Mouse (Mus musculus) WW6 (cell line): ENCODE results near the gene Sgsm2.
A peak's percentile ranks its signal among the peaks of the same experiment; 100 is the strongest.

Experiments used
- DNase-seq: peaks from one replicate; pipeline ENCODE4 v3.0.0-alpha.2; 2013; ENCODE audit warnings: low read depth, low spot score

The Sgsm2 gene

DNA sequence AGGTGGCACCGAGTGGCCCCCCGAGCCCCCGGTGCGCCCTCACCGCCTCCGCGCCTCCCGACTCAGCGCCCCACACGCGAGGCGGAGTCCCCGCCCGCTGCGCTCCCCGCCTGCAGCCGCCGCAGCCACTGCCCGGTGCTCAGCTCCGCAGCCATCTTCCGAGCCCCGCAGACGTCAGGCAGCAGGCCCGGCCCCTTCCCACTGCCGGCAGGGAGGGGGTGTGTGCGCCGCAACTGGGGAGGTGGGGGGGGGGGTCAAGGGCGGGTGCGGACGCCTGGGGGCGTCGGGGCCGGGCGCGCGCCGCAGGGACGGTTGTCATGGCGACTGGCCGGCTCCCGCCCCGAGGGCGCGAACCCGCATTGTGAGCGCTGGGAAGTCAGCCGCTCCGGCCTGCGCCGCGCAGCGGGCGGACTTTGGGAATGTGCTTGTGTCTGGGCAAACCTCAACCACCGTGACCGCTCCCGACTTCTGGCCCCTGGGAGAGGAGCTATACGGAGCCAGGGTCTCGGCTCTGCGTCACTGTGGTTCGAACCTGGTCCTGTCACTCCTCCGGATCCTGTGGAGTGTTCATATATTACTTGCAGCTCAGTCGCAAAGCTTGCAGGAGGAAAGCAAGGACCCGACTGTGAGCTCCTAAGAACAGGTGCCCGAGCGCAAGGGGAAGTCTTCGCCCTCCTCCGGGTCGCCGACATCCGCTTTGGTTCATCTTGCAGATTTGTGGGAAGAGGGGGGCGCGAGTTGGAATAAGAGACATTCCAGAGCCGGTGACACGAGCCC is at the start of gene Sgsm2:
Gene Sgsm2, minus strand, starts transcription at position 160 of the 777 bp plus-strand sequence.
- DNase-seq: peak; percentile 76

DNA sequence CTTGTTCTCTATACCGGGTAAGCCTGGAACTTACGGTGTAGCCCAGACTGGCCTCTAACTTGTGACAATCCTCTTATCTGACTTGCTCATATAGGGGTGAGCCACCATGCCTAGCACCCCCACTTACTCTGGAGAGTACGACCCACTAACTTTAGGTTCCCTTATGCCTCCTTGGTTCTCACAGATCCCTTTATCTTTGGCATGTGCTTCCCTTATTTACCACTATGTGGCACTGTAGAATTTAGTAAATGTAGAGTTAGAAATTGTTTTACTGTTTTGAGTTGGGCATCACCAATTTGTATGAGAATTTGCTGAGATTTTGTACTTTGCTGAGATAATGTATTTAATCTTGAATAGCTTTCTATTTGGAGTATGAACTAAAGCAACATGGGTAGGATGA is 49.5 kb upstream of the Sgsm2 start:
- DNase-seq: no peak

DNA sequence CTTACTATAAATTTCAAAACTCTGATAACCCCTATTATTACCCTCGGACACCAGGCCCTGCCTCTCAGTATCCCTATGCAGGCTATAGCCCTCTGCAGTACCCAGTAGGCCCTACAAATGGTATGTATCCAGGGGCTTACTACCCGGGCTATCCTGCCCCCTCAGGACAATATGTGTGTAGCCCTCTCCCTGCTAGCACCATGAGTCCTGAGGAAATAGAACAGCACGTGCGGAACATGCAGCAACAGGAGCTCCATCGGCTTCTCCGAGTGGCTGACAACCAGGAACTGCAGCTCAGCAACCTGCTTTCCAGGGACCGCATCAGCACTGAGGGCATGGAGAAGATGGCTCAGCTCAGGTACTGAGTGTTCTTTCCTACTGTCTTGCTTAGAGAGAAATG is 33.5 kb upstream of the Sgsm2 start:
- DNase-seq: no peak

DNA sequence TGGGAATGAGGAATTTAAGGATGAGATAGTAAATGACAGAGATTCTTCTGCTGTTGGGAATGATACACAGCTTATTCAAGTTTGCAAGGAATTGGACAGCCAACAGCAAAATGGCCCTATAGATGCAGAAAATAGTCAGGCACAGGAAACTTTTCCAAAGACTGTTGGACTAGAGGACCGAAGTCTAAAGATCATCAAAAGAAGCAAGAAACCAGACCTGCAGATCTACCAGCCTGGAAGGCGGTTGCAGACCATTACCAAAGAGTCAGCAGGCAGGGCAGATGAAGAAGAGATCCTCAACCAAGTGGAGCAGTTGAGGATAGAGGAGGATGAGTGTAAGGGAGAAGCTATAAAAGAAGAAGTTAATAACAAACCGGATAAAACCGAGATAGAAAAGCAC is 32.3 kb upstream of the Sgsm2 start:
- DNase-seq: no peak

DNA sequence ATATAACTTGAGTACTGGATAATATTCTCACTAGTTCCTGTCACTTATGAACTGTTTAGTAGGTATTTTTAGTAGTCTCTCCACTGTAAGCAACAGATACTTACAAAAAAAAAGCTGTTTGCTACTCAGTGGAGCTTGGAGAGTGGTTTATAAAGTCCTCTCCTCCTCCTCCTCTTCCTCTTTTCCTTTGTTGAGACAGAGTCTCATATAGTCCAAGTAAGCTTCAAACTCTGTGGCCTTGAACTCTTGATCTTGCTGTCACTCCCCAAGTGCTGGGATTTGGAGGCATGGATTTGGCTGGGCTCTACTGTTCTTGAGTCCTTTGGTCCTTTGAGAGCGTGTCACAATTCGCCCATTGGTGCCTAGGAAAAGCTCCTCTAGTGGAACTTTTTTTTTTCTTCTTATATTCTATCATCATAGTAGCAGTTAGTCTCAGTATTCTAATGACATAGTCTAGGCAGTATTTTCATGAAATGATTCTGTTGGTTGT is 30.4 kb upstream of the Sgsm2 start:
- no peak for DNase-seq

DNA sequence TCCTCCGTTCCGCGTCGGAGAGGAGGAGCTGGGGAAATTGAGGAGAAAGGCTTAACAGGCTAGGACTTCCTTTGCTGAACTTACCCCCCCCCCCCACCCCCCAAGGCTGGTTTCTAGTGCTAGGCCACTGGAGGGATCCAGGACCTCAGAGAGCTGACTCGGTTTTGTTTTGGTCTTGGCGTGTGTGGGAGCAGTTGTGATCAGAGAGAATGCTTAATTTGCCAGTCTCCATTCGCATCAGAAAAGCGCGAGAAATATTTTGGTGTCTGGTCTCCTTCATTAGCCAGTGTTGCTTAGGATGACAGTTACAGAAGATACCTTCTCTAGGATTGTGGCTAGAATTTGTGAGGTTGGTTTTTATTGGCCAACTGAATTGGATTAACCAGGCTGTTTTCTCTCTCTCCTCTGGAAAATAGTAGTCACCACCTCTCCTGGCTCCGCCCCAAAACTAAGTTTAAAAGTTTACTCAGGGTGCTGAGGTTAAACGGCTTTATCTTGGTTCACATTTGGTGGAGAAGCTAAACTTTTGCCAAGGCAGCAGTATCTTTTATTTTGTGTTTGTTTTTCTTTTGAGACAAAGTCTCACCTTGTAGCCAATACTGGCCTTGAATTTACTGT is 29.6 kb upstream of the Sgsm2 start:
- DNase-seq: no peak

DNA sequence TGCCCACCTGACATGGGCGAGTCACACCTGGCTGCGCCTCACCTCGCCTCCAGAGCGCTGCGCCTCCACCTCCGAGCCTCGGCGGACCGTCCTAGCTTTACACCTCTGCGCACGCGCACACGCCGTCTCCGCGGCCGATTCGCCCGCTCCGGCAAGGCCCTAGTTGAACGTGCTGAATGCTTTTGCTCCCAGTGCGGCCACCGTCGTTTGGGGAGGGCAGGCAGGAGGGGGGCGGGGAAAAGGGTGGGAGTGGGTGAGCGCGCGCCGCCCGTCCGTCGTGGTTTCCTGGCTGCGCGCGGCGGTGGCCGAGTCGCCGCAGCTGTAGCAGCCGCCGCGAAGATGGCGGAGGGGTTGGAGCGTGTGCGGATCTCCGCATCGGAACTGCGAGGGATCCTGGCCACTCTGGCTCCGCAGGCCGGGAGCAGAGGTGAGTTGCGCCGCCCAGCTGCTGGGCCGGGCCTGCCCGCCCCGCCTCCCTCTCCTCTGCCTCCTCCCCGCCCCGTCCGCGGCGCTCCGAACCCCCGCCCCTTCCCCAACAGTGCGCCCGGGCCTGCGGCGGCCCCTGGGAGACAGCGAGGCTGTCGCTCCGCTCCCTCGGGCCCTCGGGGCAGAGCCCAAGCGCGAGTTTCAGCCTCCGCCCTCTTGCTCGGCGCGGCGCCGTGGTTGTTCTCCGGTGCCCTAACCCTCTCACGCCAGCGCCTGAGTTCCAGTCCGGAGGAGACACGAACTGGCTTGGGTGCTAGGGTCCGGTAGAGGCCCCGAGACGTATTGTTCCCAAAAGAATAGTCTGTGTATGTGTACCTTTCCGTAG is 28.9 kb upstream of the Sgsm2 start, which contains the start of the genes Smg6 and Srr:
Gene Smg6, plus strand, starts transcription at position 247 of the 811 bp plus-strand sequence.
Gene Srr, minus strand, starts transcription at position 372 of the 811 bp plus-strand sequence.
- peak; percentile 98 for DNase-seq

DNA sequence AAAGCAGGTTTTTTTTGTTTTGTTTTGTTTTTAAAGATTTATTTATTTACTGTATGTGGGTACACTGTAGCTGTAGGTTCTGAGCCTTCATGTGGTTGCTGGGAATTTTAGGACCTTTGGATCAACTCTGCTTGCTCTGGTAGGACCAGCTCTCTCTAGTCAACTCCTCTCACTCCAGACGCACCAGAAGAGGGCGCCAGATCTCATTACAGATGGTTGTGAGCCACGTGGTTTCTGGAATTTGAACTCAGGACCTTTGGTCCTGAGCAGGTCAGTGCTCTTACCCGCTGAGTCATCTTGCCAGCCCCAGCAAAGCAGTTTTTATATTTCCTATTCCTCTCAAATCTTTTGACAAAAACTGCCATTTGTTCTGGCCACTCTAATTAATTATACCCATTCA is 27.3 kb upstream of the Sgsm2 start:
- DNase-seq: no peak

DNA sequence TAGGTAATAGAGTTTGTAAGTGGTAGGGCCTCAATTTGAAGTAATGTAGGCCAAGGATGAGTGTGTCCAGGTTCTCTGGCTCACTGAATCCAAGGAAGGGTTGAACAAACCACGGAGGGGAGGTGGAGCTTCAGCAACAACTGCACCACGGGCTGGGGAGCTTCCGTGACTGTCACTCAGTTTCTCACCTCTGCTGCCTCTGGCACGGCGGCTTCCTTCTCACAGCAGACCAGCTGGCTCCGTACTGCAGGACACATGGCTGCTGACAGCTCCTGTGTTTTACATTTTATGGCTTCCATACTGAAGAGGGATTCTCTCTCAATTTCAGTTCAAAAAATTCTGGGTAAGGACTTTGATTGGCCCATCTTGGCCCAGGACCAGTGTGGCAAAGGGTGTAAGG is 22.4 kb upstream of the Sgsm2 start:
- DNase-seq: no peak

DNA sequence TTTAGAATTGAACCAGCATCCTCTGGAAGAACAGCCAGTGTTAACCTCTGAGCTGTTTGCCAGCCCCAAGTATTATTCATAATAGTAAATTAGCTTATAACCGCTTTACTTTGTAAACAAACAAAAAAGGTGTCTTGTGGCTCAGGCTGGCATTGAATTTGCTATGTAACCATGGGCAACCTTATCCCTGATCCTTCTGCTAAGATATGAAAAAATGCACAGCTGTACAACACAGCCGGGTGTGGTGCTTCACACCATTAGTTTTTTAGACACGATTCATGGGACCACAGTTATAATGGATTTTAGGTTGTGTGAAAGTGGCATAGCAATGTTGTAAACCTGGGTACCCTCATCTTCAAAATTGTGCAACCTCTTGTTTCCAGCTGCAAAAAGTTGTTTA is 15.6 kb upstream of the Sgsm2 start:
- no peak for DNase-seq

DNA sequence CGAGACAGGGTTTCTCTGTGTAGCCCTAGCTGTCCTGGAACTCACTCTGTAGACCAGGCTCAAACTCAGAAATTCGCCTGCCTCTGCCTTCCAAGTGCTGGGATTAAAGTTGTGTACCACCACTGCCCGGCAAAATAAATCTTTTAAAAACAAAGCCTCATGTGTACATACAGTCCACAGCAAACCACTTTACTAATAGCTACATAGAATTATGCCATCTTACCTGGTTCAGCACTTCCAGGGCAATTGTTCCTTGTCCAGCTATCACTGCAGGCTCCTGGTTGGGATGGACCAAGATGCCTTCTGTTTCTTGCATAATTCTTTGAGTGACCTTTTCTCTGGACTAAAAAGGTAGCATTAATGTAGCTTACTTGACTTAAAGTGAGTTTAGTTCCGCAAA is 13.1 kb upstream of the Sgsm2 start:
- DNase-seq: no peak

DNA sequence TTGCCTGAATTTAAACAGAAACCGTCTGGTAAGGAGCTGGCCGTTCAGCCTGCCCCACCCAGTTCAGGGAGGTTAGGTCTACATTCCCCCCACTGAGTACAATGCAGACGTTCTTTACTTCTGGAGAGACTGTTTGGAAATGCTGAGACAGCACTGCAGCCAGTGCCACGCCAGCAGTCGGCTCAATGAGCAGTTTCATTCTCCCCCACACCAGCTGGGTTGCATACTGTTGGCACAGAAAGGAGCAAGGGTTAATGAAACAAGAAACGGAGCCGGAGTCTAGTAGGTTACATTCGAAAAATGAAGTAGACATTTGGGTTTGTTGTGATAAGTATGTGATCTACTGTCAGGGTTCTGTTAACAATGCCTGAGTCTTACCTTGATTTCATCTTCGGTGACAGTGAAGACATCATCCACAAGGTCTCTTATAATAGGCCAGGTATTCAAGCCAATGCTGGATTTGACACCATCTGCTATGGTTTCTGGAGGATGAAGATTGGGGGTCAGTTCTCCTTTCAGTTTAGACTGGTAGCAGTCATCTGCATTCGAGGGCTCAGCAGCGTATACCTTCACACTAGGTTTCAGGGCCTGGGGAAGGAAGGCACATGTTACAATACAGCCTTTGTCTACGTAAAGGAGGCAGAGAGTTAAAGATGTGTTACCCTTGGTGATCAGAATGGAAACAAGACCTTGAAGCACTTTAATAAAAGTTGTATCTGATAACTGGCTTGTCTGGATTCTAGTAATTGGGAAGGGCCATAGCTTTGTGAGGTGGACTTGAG is 11.9 kb upstream of the Sgsm2 start:
- DNase-seq: no peak

DNA sequence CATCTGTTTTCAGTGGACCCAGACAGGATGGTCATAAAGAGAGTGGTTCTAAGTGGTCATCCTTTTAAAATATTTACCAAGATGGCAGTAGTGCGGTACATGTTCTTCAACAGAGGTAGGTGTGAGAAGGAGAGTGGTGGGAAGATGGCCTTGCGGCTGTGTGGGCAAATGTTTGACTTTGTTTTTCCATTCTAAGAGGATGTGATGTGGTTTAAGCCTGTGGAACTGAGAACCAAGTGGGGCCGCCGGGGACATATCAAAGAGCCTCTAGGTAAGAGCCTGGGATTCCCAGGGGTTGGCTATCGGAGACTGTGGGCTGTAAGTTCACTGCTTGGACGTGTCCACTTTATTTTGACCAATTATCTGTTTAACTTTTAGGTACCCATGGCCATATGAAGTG is 11.0 kb upstream of the Sgsm2 start:
- no peak for DNase-seq

DNA sequence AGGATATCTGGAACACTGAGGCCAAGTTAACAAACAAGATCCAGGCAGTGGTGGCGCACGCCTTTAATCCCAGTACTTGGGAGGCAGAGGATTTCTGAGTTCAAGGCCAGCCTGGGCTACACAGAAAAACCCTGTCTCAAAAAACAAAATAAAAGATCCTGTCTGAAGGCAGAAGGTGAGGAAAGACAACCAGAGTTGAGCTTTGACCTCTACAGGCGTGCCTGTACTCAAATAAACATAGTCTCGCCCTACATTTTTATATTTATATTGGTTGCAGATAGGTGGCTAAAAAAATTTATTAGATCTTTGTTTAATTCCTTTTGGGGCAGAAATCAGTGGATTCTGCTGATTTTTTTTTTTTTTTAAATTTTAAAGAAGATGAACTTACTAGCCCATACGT is 5.6 kb upstream of the Sgsm2 start:
- DNase-seq: no peak

DNA sequence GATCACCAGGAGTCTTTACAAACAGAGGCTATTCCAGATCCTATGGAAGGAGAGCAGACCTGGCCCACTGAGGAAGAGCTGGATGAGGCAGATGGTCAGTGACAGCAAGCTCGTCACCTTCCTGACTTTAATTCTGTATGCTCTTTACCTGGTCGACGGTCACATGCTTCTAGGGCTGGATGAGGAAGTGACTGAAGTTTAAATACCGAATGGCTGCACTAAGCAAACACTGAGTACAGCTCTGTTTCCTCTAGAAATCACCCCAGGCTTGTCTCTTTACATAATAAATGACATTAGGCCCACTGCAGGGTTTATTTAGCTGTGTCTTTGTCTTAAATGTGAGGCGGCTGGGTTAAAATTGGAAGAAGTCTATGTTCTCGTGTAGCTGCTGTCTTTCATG is 4.7 kb upstream of the Sgsm2 start:
- no peak for DNase-seq

DNA sequence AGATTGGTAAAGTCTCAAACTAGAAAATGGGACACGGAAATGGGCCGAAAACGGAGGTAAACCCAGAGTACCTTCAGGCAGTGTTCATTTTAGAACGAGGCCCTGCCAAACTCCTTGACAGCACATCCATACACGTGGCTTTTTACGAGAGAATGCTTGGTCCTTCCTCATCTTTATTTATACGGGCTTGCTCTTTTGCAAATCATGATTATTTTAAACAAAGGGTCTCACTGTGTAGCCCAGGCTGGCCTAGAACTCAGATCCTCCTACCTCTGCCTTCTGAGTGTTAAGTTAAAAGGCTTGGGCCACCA is 1.6 kb upstream of the Sgsm2 start:
- no peak for DNase-seq

DNA sequence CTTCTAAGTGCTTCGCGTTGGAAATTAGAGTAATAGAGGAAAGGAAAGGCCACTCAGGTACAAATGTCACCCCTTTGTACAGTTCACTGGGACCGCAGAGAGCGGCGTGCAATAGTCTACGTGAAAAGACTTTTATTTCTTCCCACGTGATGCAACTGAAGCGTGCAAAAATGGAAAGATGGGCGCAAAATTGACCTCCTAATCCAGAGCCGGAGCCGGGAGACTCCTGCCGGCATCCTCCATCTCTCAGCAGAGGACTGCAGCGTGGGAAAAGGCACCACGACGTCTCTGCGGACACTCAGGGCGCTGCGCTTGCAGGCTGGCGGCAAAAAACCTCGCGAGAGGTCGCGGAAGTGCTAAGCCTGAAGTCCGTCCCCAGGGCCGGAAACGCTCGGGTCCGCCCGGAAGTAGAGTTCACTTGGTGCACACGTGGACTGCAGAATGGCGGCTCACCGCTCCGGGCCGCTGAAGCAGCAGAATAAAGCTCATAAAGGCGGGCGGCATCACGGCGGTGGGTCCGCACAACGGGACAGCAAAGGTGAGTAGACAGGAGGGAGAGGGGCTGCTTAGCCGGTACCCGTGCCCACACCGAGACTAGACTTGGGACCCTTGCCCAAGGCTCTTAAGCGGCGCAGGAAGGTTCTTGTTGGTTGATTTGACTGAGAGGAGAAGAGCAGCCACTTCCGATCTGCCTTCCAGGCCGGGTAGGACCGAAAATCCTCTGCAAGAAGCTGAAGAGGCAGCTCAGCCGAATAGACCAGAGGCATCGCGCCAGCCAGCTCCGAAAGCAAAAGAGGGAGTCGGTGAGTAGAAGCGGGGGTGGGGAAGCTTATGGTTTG is 1.0 kb upstream of the Sgsm2 start, which contains the start of gene Tsr1:
Gene Tsr1, plus strand, starts transcription at position 394 of the 839 bp plus-strand sequence.
- peak; percentile 90 for DNase-seq

DNA sequence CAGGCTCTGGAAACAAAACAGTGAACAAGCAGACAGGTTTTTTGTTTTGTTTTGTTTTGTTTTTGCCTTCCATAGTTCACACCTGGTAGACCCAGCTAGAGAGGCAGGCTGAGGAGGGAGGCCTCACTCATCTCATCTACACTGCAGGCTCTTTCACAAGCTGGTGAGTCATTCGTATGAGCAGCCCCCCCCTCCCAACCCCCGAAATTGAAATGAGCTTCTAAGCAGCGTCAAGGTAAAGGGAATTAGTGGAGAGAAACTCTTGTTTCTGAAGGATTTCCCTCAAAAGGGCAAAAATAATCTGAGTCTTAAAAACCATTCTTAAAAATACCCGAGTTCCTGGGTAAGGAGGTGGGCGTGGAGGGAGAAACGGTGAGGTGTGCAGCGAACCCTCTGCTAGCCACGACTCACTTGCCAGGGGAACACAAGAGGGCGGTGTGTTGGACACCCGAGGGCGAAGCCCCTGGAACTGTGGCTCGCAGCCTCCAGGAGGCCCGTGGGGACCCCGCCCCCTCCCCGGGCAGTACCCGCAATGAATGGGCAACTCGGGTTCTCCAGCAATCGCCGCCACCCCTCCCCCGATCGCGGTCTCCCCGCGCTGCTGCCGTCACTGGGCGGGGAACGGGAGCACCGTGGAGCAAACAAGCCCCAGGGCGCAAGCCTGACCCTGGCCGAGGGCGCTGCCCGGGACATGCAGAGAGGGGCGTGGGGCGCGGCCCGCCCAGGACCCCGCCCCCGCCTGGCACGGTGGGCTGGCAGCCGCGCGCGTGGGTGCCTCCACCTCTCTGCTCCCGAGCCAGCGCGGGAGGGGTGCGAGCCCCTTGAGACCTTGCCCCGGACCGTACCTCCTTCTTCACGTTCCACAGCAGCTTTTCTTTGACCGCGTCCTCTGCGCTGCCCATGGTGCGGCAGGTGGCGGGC is 620 bp downstream of the Sgsm2 start:
- peak; percentile 49 for DNase-seq

DNA sequence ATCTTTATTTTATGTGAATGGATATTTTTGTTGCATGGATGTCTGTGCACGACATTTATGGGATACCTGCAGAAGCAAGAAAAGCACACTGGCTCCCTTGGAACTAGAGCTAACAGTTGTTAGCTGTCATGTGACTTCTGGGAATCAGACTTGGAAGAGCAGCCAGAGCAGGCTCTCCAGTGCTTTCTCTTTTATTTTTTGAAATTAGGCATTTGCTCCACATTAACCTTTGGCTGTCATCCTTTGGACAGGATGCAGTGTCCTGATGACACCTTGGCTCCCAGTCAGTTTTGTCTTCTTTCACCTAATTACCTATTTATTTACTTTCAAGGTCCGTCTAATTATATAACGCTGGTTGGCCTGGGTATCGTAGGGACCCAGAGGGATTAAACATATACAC is 2.2 kb downstream of the Sgsm2 start:
- DNase-seq: no peak

DNA sequence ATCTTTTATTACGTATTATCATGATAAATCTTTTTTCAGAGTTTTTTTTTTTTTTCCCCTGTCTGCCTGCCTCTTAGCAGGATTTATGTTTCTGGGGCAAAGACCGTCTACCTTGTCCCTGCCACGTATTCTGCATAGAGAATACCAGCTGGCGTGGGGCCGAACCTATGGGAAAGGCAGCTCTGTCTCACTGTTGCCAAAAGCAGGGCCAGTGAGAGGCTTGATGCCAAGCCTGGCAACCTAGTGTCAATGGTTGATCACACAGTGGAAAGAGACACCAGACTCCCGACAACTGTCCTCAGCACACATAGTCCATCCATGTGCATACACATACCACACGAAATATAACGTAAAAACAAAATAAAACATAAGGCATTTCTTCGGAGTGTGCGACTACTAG is 13.8 kb downstream of the Sgsm2 start:
- no peak for DNase-seq
